Mouse (Mus musculus) Patski (cell line): ENCODE measurements at regions not wholly inside any gene's neighbourhood (a gene's known extent, or its start where the extent isn't known, plus 50 kb on each side); places are given as distances from the start of the nearest gene placed in this dataset.

Experiments used
- ATAC-seq: fragments of 100-300 bp; one replicate; pipeline ENCODE4 v1.8.0; 2021
- CTCF ChIA-PET: fragments of 350-600 bp; sonication (Branson Sonifier 250); formaldehyde crosslinking; loops from one replicate; lab custom pipeline; 2022; ENCODE audit warnings: inconsistent platforms; lab: Charles Lee
- POLR2A ChIA-PET: fragments of 350-600 bp; sonication (Branson Sonifier 250); formaldehyde crosslinking; loops from one replicate; lab custom pipeline; 2022; ENCODE audit warnings: antibody characterized with exemption, inconsistent platforms; lab: Charles Lee
- DNase-seq: peaks from one replicate; pipeline ENCODE4 v3.0.0-alpha.2; 2011; ENCODE audit warnings: low read depth, low spot score
- H3K27me3 ChIP-seq: fragments of 371-371 bp; one replicate; pipeline ENCODE4 v1.5.1; 2021
- CTCF ChIP-seq: fragments of 100-300 bp; IDR thresholded peaks from one replicate; pipeline ENCODE4 v1.5.1; 2021
- in situ Hi-C: fragments of 300-500 bp; cut with MboI; formaldehyde crosslinking; loops from 3 replicates; pipeline ENCODE4 v1.11.1; 2018; ENCODE audit warnings: low pct_unique_long_range_greater_than_20kb, mixed read lengths

DNA sequence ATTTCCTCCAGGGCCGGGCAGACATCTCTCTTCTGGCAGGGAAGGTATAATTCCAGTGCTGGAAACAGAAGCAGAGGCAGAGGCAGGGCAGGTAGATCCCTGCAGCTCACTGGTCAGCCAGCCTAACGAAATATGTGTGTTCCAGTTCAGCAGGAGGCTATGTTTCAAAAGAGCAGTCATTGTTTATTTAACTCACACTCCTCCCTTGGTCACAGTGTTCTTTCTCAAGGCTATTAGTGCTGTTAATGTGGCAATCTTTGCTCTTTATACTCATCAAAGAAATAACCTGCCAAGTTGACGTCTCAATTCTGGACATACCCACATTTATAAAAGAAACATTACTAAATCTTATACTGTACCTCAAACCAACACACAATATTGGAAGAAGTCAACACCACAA, 253.3 kb upstream of the Adgrl3 start:
- no peak for TF ChIP-seq CTCF
- DNase-seq (no peak), ATAC-seq (no peak)
- no peaks in the 10 kb centered on the region for H3K27me3 ChIP-seq
- in situ Hi-C loops = no loop called here
- ChIA-PET POLR2A (no interaction called here), CTCF (no interaction called here)

GRCm38 (mm10) chr5:80783892-80784291, 236.0 kb upstream of the Adgrl3 start:
- no peak for TF ChIP-seq CTCF
- in situ Hi-C loops = no loop called here
- no peaks in the 10 kb centered on the region for H3K27me3 ChIP-seq
- CTCF ChIA-PET = no interaction called here
- no peak for ATAC-seq
- POLR2A ChIA-PET = no interaction called here
- no peak for DNase-seq

GRCm38 (mm10) chr5:80784746-80785145, 235.2 kb upstream of the Adgrl3 start:
- ChIA-PET CTCF (no interaction called here), POLR2A (no interaction called here)
- H3K27me3 ChIP-seq = no peaks in the 10 kb centered on the region
- ATAC-seq (no peak), DNase-seq (no peak)
- TF ChIP-seq CTCF = no peak
- in situ Hi-C loops = no loop called here

GRCm38 (mm10) chr5:80791658-80792057, 228.3 kb upstream of the Adgrl3 start:
- no peak for ATAC-seq
- in situ Hi-C loops = no loop called here
- ChIA-PET POLR2A (no interaction called here), CTCF (no interaction called here)
- DNase-seq = no peak
- no peak for TF ChIP-seq CTCF
- no peaks in the 10 kb centered on the region for H3K27me3 ChIP-seq

- no peak for TF ChIP-seq CTCF
- ChIA-PET CTCF (no interaction called here), POLR2A (no interaction called here)
- no peak for ATAC-seq
- DNase-seq = no peak
- in situ Hi-C loops = no loop called here
- H3K27me3 ChIP-seq = no peaks in the 10 kb centered on the region
Measured at GRCm38 (mm10) chr5:80799777-80800176, 220.2 kb upstream of the Adgrl3 start.

DNA sequence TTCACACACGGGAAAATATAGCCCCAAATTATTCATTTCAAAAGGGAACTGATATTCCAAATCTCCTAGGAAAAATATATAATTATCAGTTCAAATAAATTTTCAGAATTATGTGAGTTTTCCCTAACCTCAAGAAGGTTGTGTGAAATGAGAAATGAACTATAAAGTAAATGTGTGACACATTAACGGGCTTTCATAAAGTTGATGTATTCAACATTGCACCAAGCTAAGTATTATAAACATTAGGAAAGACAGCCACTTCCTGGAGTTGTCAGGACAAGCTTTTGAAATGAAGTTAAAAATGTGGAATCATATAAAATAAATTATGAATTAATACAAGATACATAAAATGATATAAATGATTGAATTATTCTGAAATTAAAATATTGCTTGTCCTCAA, 207.0 kb upstream of the Adgrl3 start:
- POLR2A ChIA-PET = no interaction called here
- H3K27me3 ChIP-seq = no peaks in the 10 kb centered on the region
- no peak for DNase-seq

GRCm38 (mm10) chr5:80819208-80819607, 200.7 kb upstream of the Adgrl3 start:
- no peaks in the 10 kb centered on the region for H3K27me3 ChIP-seq
- no peak for DNase-seq
- POLR2A ChIA-PET = no interaction called here
- in situ Hi-C loops = no loop called here
- CTCF ChIA-PET = no interaction called here
- no peak for TF ChIP-seq CTCF
- ATAC-seq = no peak

More for the DNA sequence above, 207.0 kb upstream of the Adgrl3 start:
- no peak for TF ChIP-seq CTCF
- CTCF ChIA-PET = no interaction called here
- in situ Hi-C loops = no loop called here
- no peak for ATAC-seq

- ChIA-PET CTCF (no interaction called here), POLR2A (no interaction called here)
- ATAC-seq (no peak), DNase-seq (no peak)
- no peak for TF ChIP-seq CTCF
- in situ Hi-C loops = no loop called here
- peaks cover 4% of the 10 kb centered on the region for H3K27me3 ChIP-seq
Measured at GRCm38 (mm10) chr5:80842531-80842930, 177.4 kb upstream of the Adgrl3 start.

- H3K27me3 ChIP-seq = no peaks in the 10 kb centered on the region
- in situ Hi-C loops = no loop called here
- POLR2A ChIA-PET = no interaction called here
- DNase-seq (no peak), ATAC-seq (no peak)
- CTCF ChIA-PET = no interaction called here
- no peak for TF ChIP-seq CTCF
Measured at GRCm38 (mm10) chr5:80855034-80855433, 164.9 kb upstream of the Adgrl3 start.

GRCm38 (mm10) chr5:80876600-80876999, 143.3 kb upstream of the Adgrl3 start:
- CTCF ChIA-PET = no interaction called here
- POLR2A ChIA-PET = no interaction called here
- in situ Hi-C loops = no loop called here
- no peak for DNase-seq
- ATAC-seq = no peak
- no peaks in the 10 kb centered on the region for H3K27me3 ChIP-seq
- TF ChIP-seq CTCF = no peak

DNA sequence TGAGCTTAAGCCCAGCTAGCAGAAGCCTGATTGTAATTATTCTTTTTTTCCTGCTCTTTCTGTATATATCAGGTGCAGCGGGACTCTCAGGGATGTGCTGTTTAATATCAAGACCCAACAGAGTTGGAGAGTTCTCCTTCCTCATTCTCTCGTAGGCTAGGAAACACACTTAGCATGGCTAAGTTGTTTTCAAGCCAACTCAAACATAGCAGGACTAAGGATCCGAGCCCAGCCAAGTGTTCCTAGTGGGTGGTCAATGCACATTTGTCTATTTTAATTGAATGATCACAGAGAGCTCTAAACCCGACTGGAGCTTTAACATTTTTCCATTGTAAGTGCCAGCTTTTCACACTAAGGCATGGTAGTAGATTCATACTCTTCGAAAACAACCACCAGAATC, 121.7 kb upstream of the Adgrl3 start:
- CTCF ChIA-PET = interaction anchor here (0.9 kb wide), 1 partner anchor 24 kb away, joined by 3 read pairs; no protein-coding TSS in a partner anchor
- TF ChIP-seq CTCF = no peak
- in situ Hi-C loops = no loop called here
- POLR2A ChIA-PET = no interaction called here
- H3K27me3 ChIP-seq = no peaks in the 10 kb centered on the region
- DNase-seq (no peak), ATAC-seq (no peak)

DNA sequence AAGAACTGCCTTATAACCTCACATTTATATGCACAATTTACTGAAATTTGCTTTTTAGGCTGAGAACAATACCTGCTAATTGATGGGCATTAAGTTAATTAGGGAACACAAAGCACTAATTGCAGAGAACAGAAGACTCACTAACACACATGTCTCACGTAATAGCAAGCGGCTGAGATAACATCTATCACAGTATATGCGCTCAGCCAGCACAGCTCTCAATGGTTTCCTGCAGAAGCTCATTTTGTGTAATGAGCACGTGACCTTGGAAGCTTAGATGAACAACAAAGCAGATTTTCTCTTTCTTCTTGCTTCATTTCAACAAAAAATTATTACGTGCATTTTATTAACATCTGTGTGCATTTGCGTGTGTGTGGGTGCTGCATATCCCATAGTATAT, 111.2 kb upstream of the Adgrl3 start:
- CTCF ChIA-PET = no interaction called here
- POLR2A ChIA-PET = no interaction called here

More for the DNA sequence above, 111.2 kb upstream of the Adgrl3 start:
- peaks cover 5% of the 10 kb centered on the region for H3K27me3 ChIP-seq
- no peak for ATAC-seq
- DNase-seq = no peak
- in situ Hi-C loops = no loop called here
- no peak for TF ChIP-seq CTCF
